Mouse (Mus musculus) adrenal gland (tissue): ENCODE measurements around the gene Csmd2.

Experiments
- intact Hi-C: fragments of 180-260 bp; cut with DNase I; formaldehyde crosslinking; loops from one replicate; pipeline ENCODE4 v1.15.1; 2025

The Csmd2 gene

DNA sequence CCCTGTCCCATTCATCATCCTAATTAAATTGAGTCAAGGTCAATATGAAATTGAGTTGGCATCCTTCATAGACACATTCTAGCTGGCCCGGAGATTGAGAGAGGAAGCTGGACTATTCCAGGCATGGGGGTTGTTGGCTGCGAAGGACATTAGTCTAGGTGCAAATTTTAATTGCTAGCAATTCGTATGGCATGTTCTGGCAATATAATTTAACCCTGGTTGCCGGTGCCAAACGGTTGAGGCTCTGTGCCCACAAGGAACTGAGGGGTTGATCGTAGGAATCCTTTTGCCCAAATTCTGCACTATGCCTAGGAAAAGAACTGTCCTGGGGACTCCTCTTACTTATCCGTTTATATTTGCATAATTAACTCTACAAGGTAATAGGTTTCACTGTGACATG is 496.2 kb downstream of the Csmd2 start:
- intact Hi-C loops: no loop called here

DNA sequence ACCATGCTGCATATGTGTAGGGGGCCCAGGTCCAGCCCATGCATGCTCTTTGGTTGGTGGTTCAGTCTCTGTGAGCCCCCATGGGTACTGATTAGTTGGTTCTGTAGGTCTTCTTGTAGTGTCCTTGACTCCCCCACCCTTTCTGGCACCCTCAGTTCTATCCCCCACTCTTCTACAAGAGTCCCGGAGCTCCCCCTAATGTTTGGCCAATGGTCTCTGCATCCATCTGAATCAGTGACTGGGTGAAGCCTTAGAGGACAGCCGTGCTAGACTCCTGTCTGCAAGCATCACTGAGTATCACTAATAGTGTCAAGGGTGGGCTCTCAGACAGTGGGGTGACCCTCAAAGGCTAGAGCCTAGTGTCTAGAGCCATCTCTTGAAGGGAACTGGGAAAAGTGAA is 497.0 kb downstream of the Csmd2 start:
- intact Hi-C loops: no loop called here

DNA sequence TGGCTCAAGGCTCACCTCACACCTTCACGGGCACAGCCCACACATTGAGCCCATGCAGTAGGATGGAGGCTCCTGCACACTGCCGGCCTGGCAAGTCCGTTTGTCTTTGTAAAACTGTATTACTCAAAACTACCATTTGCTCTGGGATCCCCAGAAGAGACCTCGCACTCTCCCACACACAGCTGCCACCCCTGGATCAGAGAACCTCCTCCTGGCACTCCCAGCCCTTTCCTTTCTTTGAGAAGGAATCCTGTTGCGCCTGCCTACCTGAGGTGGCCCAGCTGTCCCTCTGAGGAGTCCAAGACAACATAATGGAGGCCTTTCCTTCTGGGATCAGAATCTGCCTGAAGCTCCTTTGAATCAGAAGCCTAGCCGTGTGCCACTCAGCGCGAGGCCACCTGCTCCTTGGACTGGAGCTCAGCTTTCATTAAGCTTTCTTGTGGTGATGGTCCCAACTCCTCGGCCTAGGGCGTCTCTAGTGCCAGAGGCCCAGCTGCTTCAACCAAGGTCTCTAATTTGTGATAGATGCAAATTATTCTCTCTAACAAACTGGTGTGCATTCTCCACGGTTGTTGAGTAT is 502.0 kb downstream of the Csmd2 start:
- intact Hi-C loops: no loop called here

- intact Hi-C loops: no loop called here
Measured at GRCm38 (mm10) chr4:128492055-128492454, 504.4 kb downstream of the Csmd2 start.

DNA sequence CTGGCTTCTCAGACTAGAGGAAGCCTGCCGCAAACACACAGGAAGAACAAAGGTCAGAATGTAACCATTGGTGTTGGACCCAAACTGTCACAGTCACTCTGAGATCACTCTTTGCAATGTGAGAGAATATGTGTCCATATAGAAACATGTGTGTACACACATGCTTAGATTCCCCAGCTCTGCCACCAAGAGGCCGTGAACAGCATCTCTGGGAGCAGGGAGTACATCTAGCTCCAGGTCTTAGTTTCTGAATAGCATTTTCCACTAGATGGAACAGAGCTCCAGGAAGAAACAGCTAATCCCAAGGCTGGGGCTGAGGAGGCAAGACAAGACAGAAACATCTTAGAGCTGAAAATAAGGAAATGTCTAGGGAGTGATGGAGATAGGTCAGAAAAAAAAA is 512.3 kb downstream of the Csmd2 start:
- intact Hi-C loops: no loop called here

- intact Hi-C loops: no loop called here
Measured at GRCm38 (mm10) chr4:128506878-128507277, 519.2 kb downstream of the Csmd2 start.

GRCm38 (mm10) chr4:128509885-128510284 is 522.2 kb downstream of the Csmd2 start:
- intact Hi-C loops: no loop called here

GRCm38 (mm10) chr4:128514496-128514895 is 526.8 kb downstream of the Csmd2 start:
- intact Hi-C loops: no loop called here

GRCm38 (mm10) chr4:128521276-128521675 is 533.6 kb downstream of the Csmd2 start:
- intact Hi-C loops: no loop called here

- intact Hi-C loops: loop anchor here (10.0 kb wide), 2 partner anchors 609 to 1179 kb away; no protein-coding TSS in a partner anchor
Measured at GRCm38 (mm10) chr4:128543378-128543777, 555.7 kb downstream of the Csmd2 start.

GRCm38 (mm10) chr4:128543956-128544486 is 556.4 kb downstream of the Csmd2 start:
- intact Hi-C loops: loop anchor here (10.0 kb wide), 2 partner anchors 609 to 1179 kb away; no protein-coding TSS in a partner anchor

DNA sequence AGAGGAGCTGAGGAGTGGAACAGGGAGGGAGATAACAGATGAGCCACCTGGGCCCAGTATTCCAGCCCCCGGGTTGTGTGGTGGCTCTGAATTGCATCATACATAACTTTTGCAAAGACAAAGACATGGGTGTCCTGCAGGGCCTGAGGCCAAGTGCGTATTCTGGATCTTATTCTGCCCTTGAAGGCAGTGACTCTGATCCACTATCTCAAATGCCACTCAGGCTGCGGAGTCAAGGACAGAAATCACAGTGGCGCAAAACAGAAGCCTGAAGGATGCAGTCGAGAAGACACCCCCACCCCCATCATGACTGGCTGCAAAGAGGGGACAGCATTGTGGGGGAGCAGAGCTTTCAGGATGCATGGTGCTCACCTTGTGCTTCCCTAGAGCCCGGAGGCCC is 563.1 kb downstream of the Csmd2 start:
- intact Hi-C loops: no loop called here

- intact Hi-C loops: no loop called here
Measured at GRCm38 (mm10) chr4:128554198-128554597, 566.5 kb downstream of the Csmd2 start.

DNA sequence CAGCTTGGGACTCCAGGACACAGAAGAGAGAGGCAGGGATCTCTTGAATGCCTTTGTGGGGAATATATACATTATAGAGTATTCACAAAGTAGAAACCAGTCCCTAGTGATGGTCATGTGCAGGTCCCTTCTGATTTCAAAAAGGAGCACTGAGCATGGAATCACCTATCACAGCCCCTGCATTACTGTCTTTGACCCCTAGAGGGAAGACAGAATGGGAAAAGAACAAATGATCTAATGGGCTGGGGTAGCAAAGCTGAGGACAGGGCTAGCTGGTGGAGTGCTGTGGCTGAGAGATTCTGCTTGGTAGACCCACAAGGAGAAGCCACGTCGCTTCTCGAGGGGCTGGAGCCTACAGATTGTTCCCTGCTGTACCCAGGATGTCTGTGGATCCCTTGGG is 572.7 kb downstream of the Csmd2 start:
- intact Hi-C loops: no loop called here

- intact Hi-C loops: no loop called here
Measured at GRCm38 (mm10) chr4:128575811-128576210, 588.2 kb downstream of the Csmd2 start.

GRCm38 (mm10) chr4:128579182-128579581 is 591.5 kb downstream of the Csmd2 start:
- intact Hi-C loops: no loop called here

- intact Hi-C loops: no loop called here
Measured at GRCm38 (mm10) chr4:128593286-128593685, 605.6 kb downstream of the Csmd2 start.

- intact Hi-C loops: no loop called here
Measured at GRCm38 (mm10) chr4:128594062-128594461, 606.4 kb downstream of the Csmd2 start.

GRCm38 (mm10) chr4:128597801-128598560 is 610.3 kb downstream of the Csmd2 start:
- intact Hi-C loops: no loop called here

- intact Hi-C loops: no loop called here
Measured at GRCm38 (mm10) chr4:128606586-128606985, 618.9 kb downstream of the Csmd2 start.

GRCm38 (mm10) chr4:128607661-128608060 is 620.0 kb downstream of the Csmd2 start:
- intact Hi-C loops: no loop called here

DNA sequence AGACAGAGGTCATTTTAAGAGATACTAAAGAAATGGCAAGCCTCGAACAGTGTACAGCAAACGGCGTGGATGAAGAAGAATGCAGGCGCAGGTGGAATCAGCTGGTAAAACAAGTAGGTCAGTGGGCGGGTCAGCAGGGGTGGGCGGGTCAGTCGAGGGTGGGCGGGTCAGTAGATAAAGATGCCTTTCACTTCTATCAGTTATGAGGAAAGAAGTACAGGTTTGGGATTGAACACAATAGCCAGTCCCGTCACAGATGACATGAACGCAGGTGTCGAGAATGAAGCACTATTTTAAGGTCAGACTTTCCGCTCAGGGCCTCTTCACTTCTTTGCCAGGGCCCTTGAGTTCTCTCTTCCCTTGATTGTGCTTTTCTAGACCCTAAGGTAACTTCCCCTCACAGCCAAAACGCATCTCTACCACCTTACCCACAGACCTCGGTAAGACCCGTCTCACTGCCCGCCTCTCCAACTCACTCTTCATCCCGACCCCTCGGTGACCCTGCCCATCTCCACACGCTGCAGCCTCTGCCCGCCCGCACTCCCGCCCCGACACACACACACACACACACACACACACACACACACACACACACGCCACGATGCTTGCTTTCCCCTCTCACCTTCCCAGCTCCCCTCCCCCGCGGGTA is 621.7 kb downstream of the Csmd2 start:
- intact Hi-C loops: no loop called here
